8 mouse cellular contexts compared by ENCODE assay signal in genomic region chr13:78203348-78204061, GRCm38 (mm10). TPM values are rescaled to one million over a fixed set of nuclear protein-coding genes. Genes with fewer than 3 reads are reported as not detected.
DNase-seq lines count a peak whose midpoint lies in the region; TF ChIP-seq lines count a peak whose summit lies in the region.

No protein-coding gene starts in this region.

- 3% methylated on average over 37 of the region's 37 CpGs for WGBS in small intestine, adult 2 months

- peaks cover 55% of the 10 kb centered on the region for H3K27me3 ChIP-seq in small intestine, adult 2 months (ENCODE audit: control insufficient read depth, insufficient read depth, low read length)

- peak overlapping the region; percentile 52 for H3K27ac ChIP-seq in small intestine, adult 2 months (ENCODE audit: insufficient read depth, low read depth, low read length)

- DNase-seq in urinary bladder, postnatal 14 days (ENCODE audit: low spot score): peak; percentile 52
- DNase-seq in urinary bladder, adult 2 months (ENCODE audit: low spot score): no peak
- peak; percentile 88 to 91 for DNase-seq in cerebellum, postnatal 10 days
- peak; percentile 46 to 68 for DNase-seq in heart, adult 9 months (ENCODE audit: low spot score in 2 of 2)
- peak; percentile 80 to 90 for DNase-seq in layer of hippocampus, postnatal 10 days (ENCODE audit: low spot score in 2 of 2)
- DNase-seq in lung, postnatal 14 days: peak; percentile 34
- no peak for DNase-seq in gastrocnemius, adult 8-10 months (ENCODE audit: low spot score in 2 of 2)

- H3K4me3 ChIP-seq in small intestine, adult 2 months (ENCODE audit: low read depth, low read length): peak overlapping the region; percentile 61

- TF ChIP-seq POLR2A in small intestine, adult 2 months (IDR thresholded peaks at IDR 0.05; ENCODE audit: low read depth, low read length): no peak

- no peak for TF ChIP-seq CTCF in small intestine, adult 2 months (IDR thresholded peaks at IDR 0.05; ENCODE audit: extremely low read depth, insufficient read length, insufficient replicate concordance, low read depth, low read length)

- no peaks in the 10 kb centered on the region for H3K4me1 ChIP-seq in small intestine, adult 2 months (ENCODE audit: control insufficient read depth, insufficient read depth, insufficient read length, low read length)

- H3K36me3 ChIP-seq in small intestine, adult 2 months (ENCODE audit: control insufficient read depth, insufficient read depth, low read length): no peaks in the 10 kb centered on the region

RNA-seq across cellular contexts. Expression of gene Nr2f1, which starts 3.9 kb away (rescaled TPM):
- 15.6 and 19.4 TPM in 2 replicates for polyA plus RNA-seq in urinary bladder, adult 2 months (2012; rRNA removed)
- 100 to 1,000 TPM; 108 to 121 TPM for total RNA-seq in layer of hippocampus, postnatal 10 days (2021)
- polyA plus RNA-seq in small intestine, adult 2 months (2012; rRNA removed): 2.7 and 5.9 TPM in 2 replicates
- under 1 TPM; 0.15 to 0.36 (median 0.32) TPM for total RNA-seq in gastrocnemius, adult 8-10 months (2022)

Comparison
In these comparisons a context has a peak if more than half of its experiments do, and no peak if none do; other contexts are left out.
1. DNase-seq: peak in urinary bladder, postnatal 14 days (single experiment), cerebellum, postnatal 10 days (2 of 2), heart, adult 9 months (2 of 2), layer of hippocampus, postnatal 10 days (2 of 2) and lung, postnatal 14 days (single experiment); none in urinary bladder, adult 2 months (single experiment) and gastrocnemius, adult 8-10 months (0 of 2).
2. RNA of gene Nr2f1, which starts 3.9 kb away (total RNA-seq): 108 to 121 TPM in layer of hippocampus, postnatal 10 days; 0.15 to 0.36 TPM in gastrocnemius, adult 8-10 months; every median in the first group is over 10 times any median in the second.